Mouse (Mus musculus) adrenal gland, postnatal 4 days (tissue): ENCODE measurements around the gene Lrrc25. TPM values are rescaled to one million over a fixed set of nuclear protein-coding genes. Genes with fewer than 3 reads are reported as not detected.

Experiments
- total RNA-seq, 2 experiments: library from RNA; stranded (reverse); gene quantifications; 2 replicates each; pipeline ENCODE4 v1.2.3; 2021

The Lrrc25 gene
- total RNA-seq, 2 experiments from 2014 or later: 2.9 to 3.8 TPM

Other genes with a start within 250 kb of the Lrrc25 start
- 1 to 10 TPM in 1 of 2 experiments, under 1 TPM in 1; 0.28 to 1.0 TPM for gene Comp, start 242.6 kb upstream of the Lrrc25 start, total RNA-seq
- gene Crtc1, start 176.6 kb upstream of the Lrrc25 start, total RNA-seq: 10 to 100 TPM; 33.2 to 34.5 TPM
- 10 to 100 TPM; 18.7 to 20.4 TPM for gene Klhl26, start 139.2 kb upstream of the Lrrc25 start, total RNA-seq
- 1 to 10 TPM; 3.6 to 5.0 TPM for gene Tmem59l, start 128.8 kb upstream of the Lrrc25 start, total RNA-seq
- gene Crlf1, start 123.0 kb upstream of the Lrrc25 start, total RNA-seq: under 1 TPM in 1 of 2 experiments, not detected in 1; 0.45 TPM
- 100 to 1,000 TPM; 105 to 109 TPM for gene Rex1bd, start 109.4 kb upstream of the Lrrc25 start, total RNA-seq
- gene Uba52, start 105.4 kb upstream of the Lrrc25 start, total RNA-seq: 1,000 to 10,000 TPM; 1,529 to 1,618 TPM
- 100 to 1,000 TPM; 315 to 322 TPM for gene Fkbp8, start 88.4 kb upstream of the Lrrc25 start, total RNA-seq
- gene Kxd1, start 88.2 kb upstream of the Lrrc25 start, total RNA-seq: 10 to 100 TPM; 80.4 to 80.5 TPM
- gene Ell, start 76.7 kb upstream of the Lrrc25 start, total RNA-seq: 10 to 100 TPM; 31.0 to 32.4 TPM
- 10 to 100 TPM; 82.6 to 88.9 TPM for gene Isyna1, start 21.8 kb upstream of the Lrrc25 start, total RNA-seq
- 100 to 1,000 TPM; 137 to 154 TPM for gene Ssbp4, start 7.3 kb upstream of the Lrrc25 start, total RNA-seq
- 1 to 10 TPM in 1 of 2 experiments, under 1 TPM in 1; 0.59 to 1.8 TPM for gene Gdf15, start 16.3 kb downstream of the Lrrc25 start, total RNA-seq
- gene Pgpep1, start 44.2 kb downstream of the Lrrc25 start, total RNA-seq: 10 to 100 TPM; 62.1 to 76.0 TPM
- gene Lsm4, start 57.1 kb downstream of the Lrrc25 start, total RNA-seq: 10 to 100 TPM; 96.6 to 99.0 TPM
- 100 to 1,000 TPM; 185 to 195 TPM for gene Jund, start 82.8 kb downstream of the Lrrc25 start, total RNA-seq
- gene Iqcn, start 87.3 kb downstream of the Lrrc25 start, total RNA-seq: under 1 TPM; 0.14 to 0.25 TPM
- not detected for gene Gm3336, start 102.4 kb downstream of the Lrrc25 start, total RNA-seq
- gene Pde4c, start 107.6 kb downstream of the Lrrc25 start, total RNA-seq: 1 to 10 TPM; 2.2 to 5.6 TPM
- gene Rab3a, start 138.5 kb downstream of the Lrrc25 start, total RNA-seq: 10 to 100 TPM; 58.9 to 59.7 TPM
- 100 to 1,000 TPM in 1 of 2 experiments, 10 to 100 TPM in 1; 93.1 to 109 TPM for gene Mpv17l2, start 144.8 kb downstream of the Lrrc25 start, total RNA-seq
- 10 to 100 TPM; 72.0 to 78.8 TPM for gene Pik3r2, start 160.6 kb downstream of the Lrrc25 start, total RNA-seq
- 10 to 100 TPM; 34.5 to 40.9 TPM for gene Mast3, start 188.9 kb downstream of the Lrrc25 start, total RNA-seq
- gene Il12rb1, start 192.3 kb downstream of the Lrrc25 start, total RNA-seq: under 1 TPM; 0.22 to 0.37 TPM
- gene Arrdc2, start 223.6 kb downstream of the Lrrc25 start, total RNA-seq: 10 to 100 TPM; 14.6 to 15.7 TPM
- gene Kcnn1, start 247.1 kb downstream of the Lrrc25 start, total RNA-seq: 1 to 10 TPM; 1.4 to 2.1 TPM